Mouse (Mus musculus): ENCODE measurements at regions not wholly inside any gene's neighbourhood (a gene's known extent, or its start where the extent isn't known, plus 50 kb on each side); places are given as distances from the start of the nearest gene placed in this dataset.

- TF ChIP-seq POLR2A (IDR thresholded peaks at IDR 0.05; ENCODE audit: insufficient read depth, low read depth, low read length) (no peak), CTCF (IDR thresholded peaks at IDR 0.05; ENCODE audit: insufficient read depth, low read depth, low read length) (no peak)
Observed at GRCm38 (mm10) chr1:64195970-64196491, 73.9 kb upstream of the Klf7 start.
